Mouse (Mus musculus) heart, embryonic 14.5 days (tissue): ENCODE data around the gene C87436. TPM values are rescaled to one million over a fixed set of nuclear protein-coding genes. Genes with fewer than 3 reads are reported as not detected.
"Not testable (repeated sequence)": the region's sequence is repeated elsewhere in the genome, so short reads cannot be mapped to it uniquely, and the experiment has no call there.

Source experiments
- ATAC-seq: fragments of 200-750 bp; cut with Nextera tagmentation; 2 replicates; pipeline ENCODE4 v1.8.0; 2017; ENCODE audit warnings: low read depth, moderate TSS enrichment; ENCODE audit not compliant: insufficient number of reproducible peaks, insufficient read depth, low FRiP score
- H3K27ac ChIP-seq, 2 experiments: fragments of 200-500 bp in 1 of 2; fragments of 300-500 bp in 1 of 2; sonication (generic) in 1 of 2; replicated peaks in 1 of 2; 2 replicates each; pipeline ENCODE4 v1.5.1; 2012 to 2014; ENCODE audit warnings: low read depth in 2 of 2, low read length in 2 of 2, control low read depth in 1 of 2, mild to moderate bottlenecking in 1 of 2, mixed read lengths in 1 of 2; ENCODE audit not compliant: control insufficient read depth in 1 of 2, insufficient read depth in 1 of 2
- H3K27me3 ChIP-seq: fragments of 300-500 bp; sonication (generic); 2 replicates; pipeline ENCODE4 v1.6.1; 2014; ENCODE audit warnings: mild to moderate bottlenecking, low read length, control low read depth; ENCODE audit not compliant: control insufficient read depth, insufficient read depth
- H3K36me3 ChIP-seq: fragments of 300-500 bp; sonication (generic); 2 replicates; pipeline ENCODE4 v1.6.1; 2014; ENCODE audit warnings: mild to moderate bottlenecking, control low read depth, low read length, mixed read lengths; ENCODE audit not compliant: control insufficient read depth, insufficient read depth
- H3K4me1 ChIP-seq, 2 experiments: fragments of 200-500 bp in 1 of 2; fragments of 300-500 bp in 1 of 2; sonication (generic) in 1 of 2; 2 replicates each; pipeline ENCODE4 v1.6.1; 2012 to 2014; ENCODE audit warnings: low read length in 2 of 2, control low read depth in 1 of 2, mixed read lengths in 1 of 2; ENCODE audit not compliant: control insufficient read depth in 2 of 2, insufficient read depth in 2 of 2
- H3K4me2 ChIP-seq: fragments of 300-500 bp; sonication (generic); 2 replicates; pipeline ENCODE4 v1.6.1; 2014; ENCODE audit warnings: mild to moderate bottlenecking, low read length
- H3K4me3 ChIP-seq, 2 experiments: fragments of 200-500 bp in 1 of 2; fragments of 300-500 bp in 1 of 2; sonication (generic) in 1 of 2; 2 replicates each; pipeline ENCODE4 v1.5.1; 2012 to 2014; ENCODE audit warnings: low read length in 2 of 2, mild to moderate bottlenecking in 2 of 2, control low read depth in 1 of 2, low read depth in 1 of 2, moderate library complexity in 1 of 2; ENCODE audit not compliant: control insufficient read depth in 1 of 2, insufficient read depth in 1 of 2
- H3K9ac ChIP-seq: fragments of 300-500 bp; sonication (generic); 2 replicates; pipeline ENCODE4 v1.6.1; 2014; ENCODE audit warnings: mild to moderate bottlenecking, low read length
- H3K9me3 ChIP-seq: fragments of 300-500 bp; sonication (generic); 2 replicates; pipeline ENCODE4 v1.6.1; 2016; ENCODE audit warnings: low read length, control low read depth; ENCODE audit not compliant: control insufficient read depth
- WGBS: fragments of 180-500 bp; shearing (Covaris S2); extraction: QIAGEN DNeasy Blood & Tissue Kit; methylation state at CpG from one replicate; pipeline ENCODE4 v1.1.7; 2014; 5-methylcytosine and 5-hydroxymethylcytosine counted together
- polyA plus RNA-seq: library from polyadenylated mRNA; unstranded; fragments of >200 nt; fragmentation: Nextera tagmentation; extraction: Ambion mirVana; gene quantifications from 2 replicates; pipeline ENCODE4 v1.2.1, GENCODE M21; 2014

The C87436 gene
- polyA plus RNA-seq, 1 experiment from 2014 or later, result 20.0 TPM

DNA sequence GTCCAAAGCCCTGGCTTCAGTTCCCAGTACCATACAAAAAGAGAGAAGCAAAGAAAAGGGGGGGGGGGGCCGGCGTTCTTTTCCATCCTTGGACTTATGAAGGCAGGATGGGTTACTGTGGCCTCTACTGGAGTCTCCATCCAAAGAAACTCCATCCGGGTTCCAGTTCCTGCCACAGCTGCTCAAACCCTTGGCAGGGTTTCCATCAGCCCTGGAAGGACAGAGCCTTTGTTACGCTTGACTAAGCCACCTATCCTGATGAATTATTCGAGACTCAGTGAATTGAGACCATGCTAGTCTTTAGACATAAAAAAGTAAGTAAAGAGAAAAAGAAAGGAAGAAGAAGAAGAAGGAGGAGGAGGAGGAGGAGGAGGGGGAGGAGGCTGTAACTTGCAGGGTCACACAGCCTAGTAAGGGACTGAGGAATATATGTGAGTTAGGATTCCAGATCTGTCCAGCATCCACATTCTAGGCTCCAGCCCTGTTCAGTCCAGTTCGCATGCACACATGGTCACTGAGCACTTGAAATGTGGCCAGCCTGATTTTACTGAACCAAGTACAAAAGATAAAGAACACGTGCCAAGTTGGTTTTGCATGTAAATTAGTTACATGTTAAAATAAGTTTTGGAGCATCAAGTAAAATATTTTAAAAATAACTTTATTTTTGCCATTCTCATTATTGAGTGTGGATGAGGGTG lies 47.9 kb downstream of the C87436 start:
- WGBS, result 79% methylated on average over 7 of the region's 7 CpGs
- Histone ChIP-seq H3K4me3 (no peak overlapping the region), H3K36me3 (no peaks in the 10 kb centered on the region), H3K9ac (no peak overlapping the region), H3K9me3 (no peaks in the 10 kb centered on the region), H3K27ac (no peak overlapping the region), H3K4me1 (peaks cover 16 to 26% of the 10 kb centered on the region in 2 experiments), H3K4me2 (no peak overlapping the region), H3K27me3 (no peaks in the 10 kb centered on the region)
- no peak for ATAC-seq

DNA sequence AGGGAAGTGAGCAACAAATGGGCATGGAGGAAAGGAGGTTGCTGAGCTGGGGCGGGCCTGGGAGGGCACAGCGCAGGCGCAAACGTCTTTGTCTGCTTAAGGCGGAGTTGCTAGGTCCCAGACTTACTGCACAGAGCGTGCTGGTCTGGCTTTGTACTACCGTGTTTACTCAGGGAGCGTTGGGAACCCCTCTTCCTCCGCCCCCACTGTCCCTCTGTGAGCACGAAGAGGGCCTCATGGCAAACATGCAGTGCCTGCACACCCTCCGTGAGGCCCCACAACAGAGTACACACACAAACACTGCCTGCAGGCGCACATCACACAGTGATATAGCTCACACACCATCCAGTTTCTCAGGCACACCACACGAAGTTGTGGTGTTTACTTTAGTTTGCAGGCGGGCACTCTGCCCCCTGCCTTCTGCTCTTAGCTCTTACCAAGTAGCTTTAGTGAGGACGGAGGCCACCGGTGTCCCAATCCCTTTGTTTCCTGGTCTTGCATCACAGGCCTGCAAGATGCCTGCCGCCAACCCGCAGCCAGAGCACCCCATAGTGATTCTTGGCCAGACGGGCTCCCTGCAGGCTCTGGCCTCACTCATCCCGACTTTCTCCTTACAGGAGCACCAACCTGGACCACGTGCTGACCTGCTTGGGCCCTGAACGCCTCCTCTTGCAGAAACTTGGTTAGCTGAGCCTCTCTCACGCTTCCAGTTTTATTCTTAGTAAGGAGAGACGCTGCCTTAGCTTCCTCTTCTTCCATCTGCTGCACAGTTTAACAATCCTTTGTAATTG lies 49.4 kb downstream of the C87436 start:
- WGBS, result 8% methylated on average over 24 of the region's 24 CpGs
- Histone ChIP-seq H3K36me3 (no peaks in the 10 kb centered on the region), H3K4me2 (peak overlapping the region; percentile 60)

DNA sequence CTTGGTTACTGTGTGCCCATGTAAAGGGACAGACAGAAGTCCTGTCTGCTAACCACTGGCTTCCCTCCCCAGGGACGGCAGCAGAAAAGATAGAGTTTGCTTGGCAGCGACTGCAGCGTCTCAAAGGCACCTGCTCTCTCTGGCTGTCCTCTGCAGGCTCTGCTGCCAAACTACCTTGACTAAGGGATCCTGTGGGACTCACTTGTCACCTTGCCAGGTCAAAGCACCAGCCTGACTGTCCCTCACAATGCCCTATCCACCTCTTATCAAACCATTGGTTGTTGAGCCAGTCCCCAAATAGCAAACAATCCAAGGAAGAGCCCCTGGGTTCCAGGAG lies 49.9 kb downstream of the C87436 start:
- H3K9ac ChIP-seq, result peak overlapping the region; percentile 71
- H3K27me3 ChIP-seq, result no peaks in the 10 kb centered on the region
- ATAC-seq, result no peak
- peaks cover 12 to 18% of the 10 kb centered on the region in 2 experiments for H3K4me1 ChIP-seq
- 0 out of 4 replicates have a peak overlapping the region, but pooled peaks of 1 of the 2 experiments have one; percentile 23 for H3K4me3 ChIP-seq
- no peaks in the 10 kb centered on the region for H3K9me3 ChIP-seq
- peak overlapping the region; percentile 91 to 94 for H3K27ac ChIP-seq
- peak overlapping the region; percentile 60 for H3K4me2 ChIP-seq
- WGBS, result 12% methylated on average over 3 of the region's 3 CpGs
- H3K36me3 ChIP-seq, result no peaks in the 10 kb centered on the region

More for the DNA sequence above, 49.4 kb downstream of the C87436 start:
- Histone ChIP-seq H3K9me3 (no peaks in the 10 kb centered on the region), H3K4me1 (peaks cover 12 to 18% of the 10 kb centered on the region in 2 experiments), H3K4me3 (peak overlapping the region; percentile 5 to 23), H3K9ac (peak overlapping the region; percentile 71), H3K27me3 (no peaks in the 10 kb centered on the region), H3K27ac (peak overlapping the region; percentile 91 to 94)
- ATAC-seq, result peak; percentile 88

DNA sequence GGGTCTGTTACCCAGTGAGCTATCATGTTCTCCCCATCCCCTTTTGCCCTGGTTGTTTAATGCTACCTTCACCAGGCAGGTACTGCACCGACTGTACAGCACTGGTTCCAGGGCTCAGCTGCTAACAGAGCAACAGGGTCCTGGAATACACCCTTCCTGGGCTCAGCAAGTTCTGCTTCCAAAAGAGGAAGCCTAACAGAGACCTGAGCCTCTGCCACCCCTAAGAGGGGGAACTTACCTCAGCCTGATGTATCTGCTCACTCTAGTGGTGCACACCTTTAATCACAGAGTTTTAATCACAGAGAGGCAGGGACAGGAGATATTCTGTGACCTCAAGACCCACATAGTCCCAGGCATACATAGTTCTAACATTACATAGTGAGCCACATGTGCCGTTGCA lies 51.8 kb downstream of the C87436 start:
- ATAC-seq, result no peak
- WGBS, result 95% methylated on average over 2 of the region's 2 CpGs
- Histone ChIP-seq H3K27ac (no peak overlapping the region), H3K9me3 (no peaks in the 10 kb centered on the region), H3K4me3 (no peak overlapping the region), H3K9ac (no peak overlapping the region), H3K27me3 (no peaks in the 10 kb centered on the region), H3K4me1 (peaks cover 12 to 18% of the 10 kb centered on the region in 2 experiments), H3K36me3 (no peaks in the 10 kb centered on the region), H3K4me2 (no peak overlapping the region)

DNA sequence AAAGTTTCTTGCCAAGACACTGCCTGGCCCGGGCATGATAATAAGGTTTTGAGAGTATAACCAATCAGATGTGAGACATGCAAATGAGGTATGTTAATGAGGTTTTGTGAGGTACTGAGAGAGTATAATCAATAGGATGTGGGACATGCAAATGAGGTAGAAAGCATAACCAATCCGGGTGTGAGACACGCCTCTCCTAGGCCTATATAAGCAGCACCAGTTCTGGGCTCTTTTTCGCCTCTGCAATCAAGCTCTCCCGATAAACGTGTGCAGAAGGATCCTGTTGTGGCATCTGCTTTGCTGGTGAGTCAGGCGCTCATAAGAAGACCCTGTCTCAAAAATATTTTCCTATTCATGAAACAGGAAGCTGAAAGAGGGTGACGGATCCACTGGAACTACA lies 52.2 kb downstream of the C87436 start:
- not testable (repeated sequence) for H3K27me3 ChIP-seq, ATAC-seq, H3K9me3 ChIP-seq, H3K4me3 ChIP-seq, H3K9ac ChIP-seq, H3K4me2 ChIP-seq, H3K36me3 ChIP-seq, H3K27ac ChIP-seq
- H3K4me1 ChIP-seq, result peaks cover 12 to 18% of the 10 kb centered on the region in 2 experiments
- WGBS, result 90% methylated on average over 8 of the region's 8 CpGs

DNA sequence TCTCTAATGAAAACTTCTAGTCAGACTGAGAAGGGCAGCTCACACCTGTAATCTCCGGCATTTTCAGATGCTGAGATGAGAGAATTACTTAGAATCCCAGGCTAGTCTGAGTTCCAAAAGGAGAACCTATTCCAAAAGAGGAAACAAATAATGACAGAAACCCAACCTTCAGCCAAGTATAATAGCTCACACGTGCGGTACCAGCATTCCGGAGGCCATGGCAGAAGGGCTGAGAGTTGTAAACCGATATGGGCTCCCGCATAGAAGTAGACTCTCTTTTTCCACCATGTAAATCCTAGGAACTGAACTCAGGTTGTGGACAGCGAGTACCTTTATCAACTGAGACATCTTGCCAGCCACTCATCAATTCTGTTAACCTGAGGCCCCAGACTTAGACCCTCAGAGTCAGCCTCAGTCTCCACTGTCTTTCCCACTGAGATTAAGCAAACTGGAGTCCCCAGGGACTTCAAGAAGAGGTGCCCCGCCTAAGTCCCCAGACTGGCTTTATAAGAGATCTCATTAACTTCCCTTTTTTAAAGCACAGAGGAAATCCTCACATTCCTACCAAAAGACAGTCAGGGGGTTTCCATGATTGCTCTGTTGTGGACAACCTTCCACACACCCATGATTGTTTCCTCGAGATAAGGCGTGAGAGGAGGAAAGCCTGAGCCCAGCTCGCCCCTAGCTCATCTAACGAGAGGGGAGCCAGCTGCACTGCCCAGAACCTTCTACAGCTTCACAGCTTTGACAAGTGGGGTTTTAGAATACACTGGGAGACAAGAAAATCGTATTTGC lies 55.5 kb downstream of the C87436 start:
- Histone ChIP-seq H3K4me3 (no peak overlapping the region), H3K4me2 (no peak overlapping the region), H3K9me3 (no peaks in the 10 kb centered on the region), H3K27me3 (no peaks in the 10 kb centered on the region), H3K4me1 (peaks cover 13 to 14% of the 10 kb centered on the region in 2 experiments), H3K27ac (peak overlapping the region in 1 of 2 experiments; percentile 37; a peak in 1 of 4 replicates), H3K36me3 (no peaks in the 10 kb centered on the region), H3K9ac (no peak overlapping the region)
- WGBS, result 53% methylated on average over 13 of the region's 13 CpGs
- ATAC-seq, result no peak

DNA sequence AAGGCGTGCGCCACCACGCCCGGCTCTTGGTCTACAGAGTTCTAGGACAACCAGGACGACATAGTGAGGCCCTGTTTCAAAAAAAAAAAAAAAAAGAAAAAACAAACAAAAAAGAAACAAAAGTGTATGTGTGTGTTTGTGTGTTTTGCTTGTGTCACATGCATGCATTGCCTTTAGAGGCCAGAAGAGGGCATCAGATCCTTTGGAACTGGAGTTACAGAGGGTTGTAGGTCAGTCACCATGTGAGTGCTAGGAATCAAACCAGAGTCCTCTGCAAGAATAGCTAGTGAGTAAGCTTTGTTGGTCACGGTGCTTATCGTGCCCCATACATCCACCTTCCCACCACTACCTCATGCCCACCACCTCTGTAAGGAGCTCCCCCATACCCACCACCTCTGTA lies 56.6 kb downstream of the C87436 start:
- H3K9ac ChIP-seq, result no peak overlapping the region
- H3K27me3 ChIP-seq, result no peaks in the 10 kb centered on the region
- 94% methylated on average over 7 of the region's 7 CpGs for WGBS
- H3K4me3 ChIP-seq, result no peak overlapping the region
- H3K4me2 ChIP-seq, result no peak overlapping the region
- no peaks in the 10 kb centered on the region for H3K9me3 ChIP-seq
- H3K36me3 ChIP-seq, result no peaks in the 10 kb centered on the region
- no peak overlapping the region for H3K27ac ChIP-seq
- H3K4me1 ChIP-seq, result peaks cover 13 to 16% of the 10 kb centered on the region in 2 experiments
- no peak for ATAC-seq
